Mouse (Mus musculus) inflammation-experienced regulatory T-cells (primary cell): ENCODE measurements around the gene Gm45808. TPM values are rescaled to one million over a fixed set of nuclear protein-coding genes. Genes with fewer than 3 reads are reported as not detected.

Source experiments
- polyA plus RNA-seq, 2 experiments: library from polyadenylated mRNA; unstranded; fragments of 100-300 nt; shearing (Covaris generic); gene quantifications; one replicate each; pipeline ENCODE4 v1.2.1; 2017

Gene Gm45808
- polyA plus RNA-seq, result not detected

GRCm38 (mm10) chr7:45486761-45487415 is at the start of gene Gm45808:
TSS of gene Gm45808 (minus strand) at chr7:45486811.

GRCm38 (mm10) chr7:45525809-45526473 is 39.3 kb upstream of the Gm45808 start, which contains the start of the genes Ppp1r15a and Plekha4:
TSS of gene Ppp1r15a (minus strand) at chr7:45526268.
TSS of gene Plekha4 (plus strand) at chr7:45526330.

GRCm38 (mm10) chr7:45509912-45510787 is 23.5 kb upstream of the Gm45808 start, which contains the start of gene Nucb1:
TSS of gene Nucb1 (minus strand) at chr7:45510406.

GRCm38 (mm10) chr7:45488293-45489204 is 1.9 kb upstream of the Gm45808 start, which contains the start of gene Dhdh:
TSS of gene Dhdh (minus strand) at chr7:45488805.

GRCm38 (mm10) chr7:45481374-45481927 is 5.2 kb downstream of the Gm45808 start, which contains the start of gene Tulp2:
TSS of gene Tulp2 (plus strand) at chr7:45481877.

GRCm38 (mm10) chr7:45466283-45467089 is 20.1 kb downstream of the Gm45808 start, which contains the start of gene Bax:
TSS of gene Bax (minus strand) at chr7:45466898.

GRCm38 (mm10) chr7:45459564-45460140 is 27.0 kb downstream of the Gm45808 start, which contains the start of gene Ftl1:
TSS of gene Ftl1 (minus strand) at chr7:45459884.

GRCm38 (mm10) chr7:45437521-45438276 is 48.9 kb downstream of the Gm45808 start, which contains the start of gene Ruvbl2:
TSS of gene Ruvbl2 (minus strand) at chr7:45438096.

GRCm38 (mm10) chr7:45434203-45435015 is 52.2 kb downstream of the Gm45808 start, which contains the start of gene Gys1:
TSS of gene Gys1 (plus strand) at chr7:45434844.

GRCm38 (mm10) chr7:45420615-45420919 is 66.0 kb downstream of the Gm45808 start, which contains the start of gene Lhb:
TSS of gene Lhb (plus strand) at chr7:45420820.

Other genes with a start within 250 kb of the Gm45808 start
- gene Cd37, start 247.7 kb downstream of the Gm45808 start, polyA plus RNA-seq, result 100 to 1,000 TPM; 565 to 611 TPM
- gene Slc6a16, start 245.7 kb downstream of the Gm45808 start, polyA plus RNA-seq, result under 1 TPM in 1 of 2 experiments, not detected in 1; 0.40 TPM
- under 1 TPM; 0.18 to 0.38 TPM for gene Slc6a21, start 209.3 kb downstream of the Gm45808 start, polyA plus RNA-seq
- 10 to 100 TPM in 1 of 2 experiments, 1 to 10 TPM in 1; 9.5 to 13.8 TPM for gene Trpm4, start 153.0 kb downstream of the Gm45808 start, polyA plus RNA-seq
- gene Hrc, start 151.5 kb downstream of the Gm45808 start, polyA plus RNA-seq, result not detected
- gene Ppfia3, start 119.8 kb downstream of the Gm45808 start, polyA plus RNA-seq, result under 1 TPM; 0.36 to 0.60 TPM
- gene Lin7b, start 116.2 kb downstream of the Gm45808 start, polyA plus RNA-seq, result under 1 TPM in 1 of 2 experiments, not detected in 1; 0.90 TPM
- gene Snrnp70, start 91.1 kb downstream of the Gm45808 start, polyA plus RNA-seq, result 100 to 1,000 TPM; 192 to 196 TPM
- gene Kcna7, start 81.2 kb downstream of the Gm45808 start, polyA plus RNA-seq, result under 1 TPM in 1 of 2 experiments, not detected in 1; 0.17 TPM
- gene Ntf5, start 73.1 kb downstream of the Gm45808 start, polyA plus RNA-seq, result under 1 TPM; 0.71 to 0.96 TPM
- not detected for gene Lhb, start 66.0 kb downstream of the Gm45808 start, polyA plus RNA-seq
- 10 to 100 TPM; 14.1 to 14.9 TPM for gene Gys1, start 52.0 kb downstream of the Gm45808 start, polyA plus RNA-seq
- 10 to 100 TPM; 62.1 to 62.7 TPM for gene Ruvbl2, start 48.7 kb downstream of the Gm45808 start, polyA plus RNA-seq
- gene Ftl1, start 26.9 kb downstream of the Gm45808 start, polyA plus RNA-seq, result 1,000 to 10,000 TPM; 1,804 to 2,248 TPM
- 100 to 1,000 TPM; 267 to 295 TPM for gene Bax, start 19.9 kb downstream of the Gm45808 start, polyA plus RNA-seq
- 1 to 10 TPM; 2.5 to 5.9 TPM for gene Tulp2, start 4.9 kb downstream of the Gm45808 start, polyA plus RNA-seq
- under 1 TPM; 0.60 to 0.68 TPM for gene Dhdh, start 2.0 kb upstream of the Gm45808 start, polyA plus RNA-seq
- gene Nucb1, start 23.6 kb upstream of the Gm45808 start, polyA plus RNA-seq, result 100 to 1,000 TPM; 266 to 278 TPM
- gene Ppp1r15a, start 39.5 kb upstream of the Gm45808 start, polyA plus RNA-seq, result 100 to 1,000 TPM in 1 of 2 experiments, 10 to 100 TPM in 1; 90.4 to 153 TPM
- gene Plekha4, start 39.5 kb upstream of the Gm45808 start, polyA plus RNA-seq, result 1 to 10 TPM; 1.5 to 3.4 TPM
- 1 to 10 TPM; 1.4 to 1.9 TPM for gene Hsd17b14, start 68.1 kb upstream of the Gm45808 start, polyA plus RNA-seq
- 10 to 100 TPM; 59.6 to 75.4 TPM for gene Bcat2, start 83.3 kb upstream of the Gm45808 start, polyA plus RNA-seq
- gene Fgf21, start 128.7 kb upstream of the Gm45808 start, polyA plus RNA-seq, result under 1 TPM in 1 of 2 experiments, not detected in 1; 0.50 TPM
- gene Fut1, start 130.5 kb upstream of the Gm45808 start, polyA plus RNA-seq, result 1 to 10 TPM in 1 of 2 experiments, under 1 TPM in 1; 0.25 to 1.6 TPM
- under 1 TPM; 0.47 to 0.92 TPM for gene Izumo1, start 135.0 kb upstream of the Gm45808 start, polyA plus RNA-seq
- gene Rasip1, start 140.7 kb upstream of the Gm45808 start, polyA plus RNA-seq, result 1 to 10 TPM in 1 of 2 experiments, under 1 TPM in 1; 0.67 to 3.4 TPM
- gene Mamstr, start 153.2 kb upstream of the Gm45808 start, polyA plus RNA-seq, result 1 to 10 TPM; 1.2 to 1.5 TPM
- gene Fut2, start 179.6 kb upstream of the Gm45808 start, polyA plus RNA-seq, result 1 to 10 TPM in 1 of 2 experiments, under 1 TPM in 1; 0.65 to 2.5 TPM
- under 1 TPM in 1 of 2 experiments, not detected in 1; 0.49 TPM for gene Ntn5, start 197.2 kb upstream of the Gm45808 start, polyA plus RNA-seq
- gene Sec1, start 207.6 kb upstream of the Gm45808 start, polyA plus RNA-seq, result not detected
- gene Car11, start 213.0 kb upstream of the Gm45808 start, polyA plus RNA-seq, result 1 to 10 TPM; 6.1 to 9.2 TPM
- gene Dbp, start 218.3 kb upstream of the Gm45808 start, polyA plus RNA-seq, result 10 to 100 TPM; 26.0 to 37.0 TPM
- gene Rpl18, start 228.6 kb upstream of the Gm45808 start, polyA plus RNA-seq, result 1,000 to 10,000 TPM; 1,327 to 1,518 TPM
- gene Sphk2, start 231.2 kb upstream of the Gm45808 start, polyA plus RNA-seq, result 10 to 100 TPM; 26.1 to 35.8 TPM
- 1 to 10 TPM in 1 of 2 experiments, under 1 TPM in 1; 0.25 to 1.9 TPM for gene Fam83e, start 234.4 kb upstream of the Gm45808 start, polyA plus RNA-seq
- not detected for gene Spaca4, start 239.0 kb upstream of the Gm45808 start, polyA plus RNA-seq